Mouse (Mus musculus): ENCODE measurements at regions not wholly inside any gene's neighbourhood (a gene's known extent, or its start where the extent isn't known, plus 50 kb on each side); places are given as distances from the start of the nearest gene placed in this dataset.

GRCm38 (mm10) chr7:135818298-135818697 is 102.1 kb upstream of the Mki67 start:
- peak; percentile 47 for DNase-seq (ENCODE audit: low read depth, low spot score)

- no peak for DNase-seq (ENCODE audit: low read depth, low spot score)
These were observed 108.0 kb upstream of the Mki67 start for GRCm38 (mm10) chr7:135823884-135824750.

- no peak for DNase-seq (ENCODE audit: low read depth, low spot score)
These were observed 113.1 kb upstream of the Mki67 start for GRCm38 (mm10) chr7:135829246-135829645.

- no peak for DNase-seq (ENCODE audit: low read depth, low spot score)
These were observed 117.3 kb upstream of the Mki67 start for GRCm38 (mm10) chr7:135833425-135833824.

DNA sequence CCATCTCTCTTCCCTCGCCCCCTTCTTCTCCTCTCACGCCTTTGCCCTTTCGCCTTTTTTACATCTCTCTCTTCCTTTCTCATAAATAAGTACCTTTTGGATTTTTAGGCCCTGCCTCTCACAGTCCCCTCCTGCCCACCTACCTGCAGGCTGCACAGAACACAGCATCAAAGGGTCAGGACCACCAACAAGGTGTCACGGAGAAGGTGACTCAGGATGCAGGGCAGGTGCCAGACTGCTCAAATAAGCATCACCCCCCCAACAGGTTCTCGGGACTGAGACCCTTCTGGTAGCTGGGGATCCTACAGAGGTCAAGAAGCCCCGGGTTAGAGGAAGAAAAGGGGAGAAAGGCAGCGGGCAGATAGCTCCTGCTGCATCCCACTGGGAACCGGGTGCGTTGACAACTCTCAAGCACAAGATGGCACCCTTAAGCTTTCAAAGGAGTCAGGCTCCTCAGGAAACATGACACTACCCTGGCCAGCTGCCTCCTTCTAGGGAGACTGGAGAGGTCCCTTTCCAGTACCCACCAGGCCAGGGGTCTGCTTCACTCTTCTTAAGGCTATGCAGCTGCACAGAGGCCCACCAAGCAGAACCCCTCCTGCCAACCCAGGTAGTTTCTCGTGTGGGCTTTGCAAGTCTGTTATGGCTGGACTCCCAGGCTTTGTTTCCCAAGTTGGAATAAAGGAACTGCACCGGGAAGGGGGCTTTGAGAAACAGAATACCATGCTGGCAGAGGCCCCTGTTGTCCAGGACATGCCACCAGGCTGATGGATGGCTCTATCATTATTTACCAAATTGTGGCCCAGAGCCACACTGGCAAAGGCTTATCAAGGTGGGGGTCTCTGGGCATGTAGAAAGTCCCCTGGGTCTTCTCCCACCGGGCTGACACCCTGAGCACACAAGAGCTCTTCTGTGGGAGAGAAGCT is 120.9 kb upstream of the Mki67 start:
- no peak for DNase-seq (ENCODE audit: low read depth, low spot score)

DNA sequence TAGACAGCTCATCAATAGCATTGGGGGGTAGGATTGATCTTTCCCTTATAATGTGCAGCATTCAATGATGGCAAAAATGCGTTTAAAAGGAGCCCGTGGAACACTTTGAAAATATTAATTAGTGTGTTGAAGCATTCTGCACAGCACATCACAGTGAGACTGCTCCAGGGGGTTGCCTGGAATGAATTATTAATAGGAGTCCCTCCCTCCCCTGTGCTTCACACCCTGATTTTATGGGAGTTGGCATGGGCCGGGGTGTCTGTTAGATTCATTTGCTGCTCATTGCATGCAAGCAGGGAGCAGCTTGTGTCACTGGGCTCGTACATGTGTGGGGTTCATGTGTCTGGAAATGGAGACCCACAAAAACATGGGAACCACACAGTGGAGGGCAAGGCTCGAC is 127.9 kb upstream of the Mki67 start:
- no peak for DNase-seq (ENCODE audit: low read depth, low spot score)

DNA sequence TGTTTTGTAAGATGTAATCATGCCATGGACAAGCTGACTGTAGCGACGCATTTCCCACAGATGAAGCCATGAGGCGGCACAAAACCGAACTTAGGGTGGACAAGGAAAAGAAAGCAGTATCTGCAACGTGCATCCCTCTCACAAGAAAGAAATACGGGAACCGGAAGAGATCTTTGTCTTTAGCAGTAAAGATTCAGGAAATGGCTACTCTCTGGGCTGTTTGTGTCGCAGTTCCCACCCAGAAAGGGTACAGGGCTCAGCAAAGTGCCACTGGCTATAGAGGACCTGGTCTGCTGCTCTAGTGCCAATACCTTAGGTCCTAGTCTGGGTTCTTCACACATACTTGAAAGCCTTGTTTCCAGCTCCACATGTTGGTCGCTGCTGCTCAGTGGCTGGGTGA is 131.1 kb upstream of the Mki67 start:
- no peak for DNase-seq (ENCODE audit: low read depth, low spot score)

DNA sequence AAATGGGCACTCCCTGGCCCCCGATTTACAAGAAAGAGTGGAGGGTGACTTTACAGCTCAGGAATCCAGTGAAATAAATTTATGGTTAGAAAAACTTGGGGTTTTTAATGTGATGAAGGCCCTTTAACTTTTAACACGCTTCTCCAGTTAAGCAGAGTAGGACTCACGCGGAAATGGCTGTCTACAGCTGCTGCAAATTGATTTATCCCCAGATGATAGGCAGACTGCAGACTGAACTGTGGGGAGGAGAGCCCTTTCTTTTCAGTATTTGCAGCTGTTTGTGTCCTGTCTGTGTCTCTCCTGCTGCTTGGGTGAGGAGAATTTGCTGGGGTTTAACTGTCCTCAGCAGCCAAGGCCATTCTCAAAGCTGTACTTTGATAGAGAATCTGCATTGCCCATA is 132.0 kb upstream of the Mki67 start:
- DNase-seq (ENCODE audit: low read depth, low spot score): no peak

- DNase-seq (ENCODE audit: low read depth, low spot score): no peak
These were observed 132.7 kb upstream of the Mki67 start for GRCm38 (mm10) chr7:135848833-135849232.

DNA sequence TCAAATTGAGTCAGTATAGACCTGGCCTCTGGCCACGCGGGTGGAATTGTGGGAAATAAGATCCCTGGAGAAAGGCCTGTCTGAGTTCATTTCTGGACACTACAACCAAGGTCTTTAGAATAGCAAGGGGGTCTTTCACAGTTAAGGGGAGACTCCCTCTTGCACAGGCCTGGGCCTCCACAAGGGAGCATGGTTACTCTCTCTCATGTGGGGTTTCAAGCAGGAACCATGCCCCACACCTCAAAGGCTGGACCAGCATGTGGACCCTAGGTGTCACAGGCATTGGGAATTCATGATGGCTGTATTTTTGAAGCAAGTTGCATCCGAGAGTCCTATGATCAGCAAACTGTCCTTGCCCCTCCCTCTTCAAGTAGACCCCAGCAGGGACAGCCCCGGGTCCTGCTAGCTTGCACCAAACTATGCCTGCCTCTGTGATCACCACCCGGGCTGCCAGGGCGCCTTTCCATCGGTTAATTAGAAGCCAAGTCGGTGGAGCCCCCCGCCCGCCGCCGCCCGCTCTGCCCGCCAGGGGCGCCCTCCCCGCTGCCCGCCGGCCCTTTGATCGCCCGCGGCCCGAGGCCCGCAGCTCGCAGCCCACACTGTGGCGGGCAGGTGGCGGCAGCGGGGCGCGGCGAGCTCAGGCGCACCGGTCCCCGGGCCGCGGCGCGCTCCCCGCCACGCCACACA is 137.1 kb upstream of the Mki67 start:
- DNase-seq (ENCODE audit: low read depth, low spot score): no peak

GRCm38 (mm10) chr7:135853814-135854324 is 137.7 kb upstream of the Mki67 start:
- no peak for DNase-seq (ENCODE audit: low read depth, low spot score)

GRCm38 (mm10) chr7:135860288-135860687 is 144.1 kb upstream of the Mki67 start:
- no peak for DNase-seq (ENCODE audit: low read depth, low spot score)

DNA sequence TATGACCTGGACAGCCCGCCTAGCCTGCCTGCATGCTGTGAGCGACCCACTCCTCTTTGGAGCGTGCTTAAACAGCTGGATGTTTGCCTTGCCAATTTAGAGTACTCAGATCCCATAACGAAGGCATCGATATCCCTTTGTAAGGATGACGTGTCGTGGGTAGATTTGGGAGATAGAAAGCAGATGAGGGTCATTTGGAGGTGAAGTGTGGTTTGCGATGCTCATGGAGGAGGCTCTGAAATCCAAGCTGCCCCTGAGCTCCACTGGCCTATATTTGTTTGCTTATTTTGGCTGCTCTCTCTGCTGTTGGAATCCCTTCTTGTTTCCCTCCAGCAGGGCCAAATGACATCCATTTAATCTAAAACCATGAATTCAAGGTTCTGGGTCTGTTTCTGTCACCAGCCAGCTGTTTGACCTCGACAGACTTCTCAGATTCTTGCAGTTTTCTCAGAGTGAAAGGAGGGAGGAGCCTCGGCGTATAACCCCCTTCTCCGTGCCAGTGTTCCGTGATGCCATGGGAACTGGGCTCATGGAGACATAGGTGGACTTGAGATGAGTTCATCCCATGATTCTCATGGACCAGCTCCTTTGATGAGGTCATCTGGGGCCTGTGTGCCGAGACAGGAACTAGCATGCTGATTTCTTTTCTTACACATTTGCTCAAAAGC is 144.7 kb upstream of the Mki67 start:
- no peak for DNase-seq (ENCODE audit: low read depth, low spot score)

DNA sequence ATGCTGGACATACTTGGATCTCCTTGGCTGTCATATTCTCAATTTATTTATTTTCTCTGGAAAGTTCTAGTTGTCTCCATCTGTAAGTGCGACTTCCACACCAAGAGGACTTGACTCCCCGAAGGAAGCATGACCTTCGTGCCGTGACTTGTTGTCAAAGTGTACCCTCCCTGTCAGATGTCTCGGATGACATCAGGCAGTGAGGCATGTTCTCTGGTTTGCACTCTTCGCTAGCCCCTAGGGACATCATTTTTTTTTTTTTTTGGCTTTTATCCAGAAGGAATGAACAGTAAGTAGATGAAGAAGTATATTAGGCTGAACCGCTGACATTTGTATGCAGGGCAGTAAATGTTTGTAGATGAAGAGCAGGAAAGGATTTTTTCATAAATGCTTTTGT is 145.2 kb upstream of the Mki67 start:
- DNase-seq (ENCODE audit: low read depth, low spot score): no peak

DNA sequence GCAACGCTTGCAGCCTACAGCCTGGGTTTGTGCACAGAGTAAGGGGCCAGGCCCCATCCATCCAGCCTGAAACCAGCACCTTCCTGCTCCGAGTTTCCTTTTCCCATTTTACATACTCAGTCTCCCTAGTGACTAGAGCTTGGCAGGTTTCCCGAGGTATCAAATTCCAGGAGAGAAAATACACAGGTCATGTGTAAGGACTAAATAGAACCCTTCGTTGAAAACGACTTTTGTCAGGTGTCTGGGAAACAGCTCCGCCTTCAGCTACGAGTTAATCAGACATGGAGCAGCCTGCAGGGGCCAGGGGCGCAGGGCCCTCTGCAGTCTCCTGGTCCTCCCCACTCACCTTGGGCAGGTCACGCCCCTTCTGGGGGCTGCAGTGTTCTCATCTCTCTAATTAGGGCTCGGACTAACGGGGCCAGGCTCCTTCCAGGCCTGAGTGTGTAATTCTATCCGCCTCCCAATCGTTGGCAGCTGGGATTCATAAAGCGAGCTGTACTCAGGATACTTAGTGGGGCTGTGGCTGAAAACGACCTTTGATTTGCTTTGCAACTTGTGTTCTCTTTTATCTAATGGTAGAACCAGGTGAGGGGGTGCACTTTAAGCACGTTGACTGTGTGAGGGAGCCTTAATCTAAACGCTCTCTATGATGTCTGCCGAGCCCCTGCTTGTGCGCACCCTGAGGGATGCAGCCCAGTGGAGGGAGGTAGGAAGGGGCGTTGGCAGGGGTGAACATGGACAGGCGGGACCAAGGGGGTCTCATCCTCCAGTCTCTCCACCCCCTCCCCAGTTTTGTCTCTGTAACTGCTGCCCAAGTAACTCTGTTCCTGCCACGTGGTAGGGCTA is 147.6 kb upstream of the Mki67 start:
- DNase-seq (ENCODE audit: low read depth, low spot score): no peak

GRCm38 (mm10) chr7:135870981-135871380 is 154.8 kb upstream of the Mki67 start:
- no peak for DNase-seq (ENCODE audit: low read depth, low spot score)

- no peak for DNase-seq (ENCODE audit: low read depth, low spot score)
These were observed 161.1 kb upstream of the Mki67 start for GRCm38 (mm10) chr7:135877091-135877874.

- DNase-seq (ENCODE audit: low read depth, low spot score): no peak
These were observed 162.6 kb upstream of the Mki67 start for GRCm38 (mm10) chr7:135878750-135879149.

- DNase-seq (ENCODE audit: low read depth, low spot score): no peak
These were observed 164.3 kb upstream of the Mki67 start for GRCm38 (mm10) chr7:135880446-135880845.

Measured in c-Kit-negative CD71-positive TER-119-positive erythroid progenitor cells, embryonic 14.5 days (primary cell).